Mouse (Mus musculus): ENCODE data around the gene Smdt1.

DNA sequence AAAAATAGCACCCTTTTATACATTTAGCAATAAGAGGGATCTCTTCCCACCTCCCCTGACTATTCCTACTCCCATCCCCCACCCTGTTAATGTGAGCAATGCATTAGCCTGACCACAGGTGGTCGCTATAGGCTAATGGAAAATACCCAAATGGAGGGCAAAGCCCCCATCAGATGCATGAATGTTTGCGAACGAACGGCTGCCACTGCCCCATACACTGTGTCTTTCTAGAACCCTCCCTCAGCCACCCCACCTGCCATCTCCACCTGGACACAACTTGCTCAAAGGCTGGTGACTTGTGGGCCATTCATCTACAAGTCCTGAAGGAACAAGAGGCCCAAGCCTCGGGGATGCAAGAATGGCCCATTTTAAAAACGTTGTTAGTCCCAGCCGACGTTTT lies 44.7 kb upstream of the Smdt1 start:
- TF ChIP-seq CTCF (IDR thresholded peaks at IDR 0.05; ENCODE audit: low read depth, low read length) (peak; percentile 24; the same call in 1 of the 2 replicates), POLR2A (IDR thresholded peaks at IDR 0.05; ENCODE audit: extremely low read depth, insufficient read depth, low read length) (no peak)

Data from liver, adult 2 months (tissue).